Mouse (Mus musculus) midbrain, embryonic 11.5 days (tissue): ENCODE results near the gene 1700067K01Rik. TPM values are rescaled to one million over a fixed set of nuclear protein-coding genes. Genes with fewer than 3 reads are reported as not detected.
A peak's percentile ranks its signal among the peaks of the same experiment; 100 is the strongest.

Experiments used
- ATAC-seq: fragments of 200-750 bp; cut with Nextera tagmentation; 2 replicates; pipeline ENCODE4 v1.8.0; 2017; ENCODE audit warnings: moderate TSS enrichment, moderate library complexity; ENCODE audit not compliant: low FRiP score
- DNase-seq: peaks from one replicate; pipeline ENCODE4 v3.0.0; 2015; ENCODE audit warnings: low spot score; ENCODE audit errors: missing footprints
- H3K27ac ChIP-seq: fragments of 300-500 bp; sonication (generic); 2 replicates; pipeline ENCODE4 v1.5.1; 2014; ENCODE audit warnings: low read depth, low read length
- H3K27me3 ChIP-seq: fragments of 300-500 bp; sonication (generic); 2 replicates; pipeline ENCODE4 v1.6.1; 2014; ENCODE audit warnings: mild to moderate bottlenecking, low read length, moderate library complexity, mixed read lengths; ENCODE audit not compliant: control insufficient read depth, insufficient read depth
- H3K36me3 ChIP-seq: fragments of 300-500 bp; sonication (generic); 2 replicates; pipeline ENCODE4 v1.6.1; 2014; ENCODE audit warnings: mild to moderate bottlenecking, low read length, moderate library complexity, mixed read lengths; ENCODE audit not compliant: control insufficient read depth, insufficient read depth
- H3K4me1 ChIP-seq: fragments of 300-500 bp; sonication (generic); 2 replicates; pipeline ENCODE4 v1.6.1; 2014; ENCODE audit warnings: low read length; ENCODE audit not compliant: control insufficient read depth, insufficient read depth
- H3K4me2 ChIP-seq: fragments of 300-500 bp; sonication (generic); 2 replicates; pipeline ENCODE4 v1.6.1; 2014; ENCODE audit warnings: mild to moderate bottlenecking, moderate library complexity
- H3K4me3 ChIP-seq: fragments of 300-500 bp; sonication (generic); 2 replicates; pipeline ENCODE4 v1.5.1; 2014; ENCODE audit warnings: low read depth, low read length
- H3K9ac ChIP-seq: fragments of 300-500 bp; sonication (generic); 2 replicates; pipeline ENCODE4 v1.6.1; 2014; ENCODE audit warnings: low read length
- H3K9me3 ChIP-seq: fragments of 300-500 bp; sonication (generic); 2 replicates; pipeline ENCODE4 v1.6.1; 2016; ENCODE audit warnings: low read length; ENCODE audit not compliant: control insufficient read depth
- WGBS: fragments of 180-500 bp; shearing (Covaris S2); extraction: QIAGEN DNeasy Blood & Tissue Kit; methylation state at CpG from one replicate; pipeline ENCODE4 v1.1.7; 2014; 5-methylcytosine and 5-hydroxymethylcytosine counted together
- polyA plus RNA-seq: library from polyadenylated mRNA; unstranded; fragments of >200 nt; fragmentation: Nextera tagmentation; extraction: Ambion mirVana; gene quantifications from 2 replicates; pipeline ENCODE4 v1.2.1, GENCODE M21; 2014

Gene 1700067K01Rik
- polyA plus RNA-seq, 1 experiment from 2014 or later = 0.56 TPM

DNA sequence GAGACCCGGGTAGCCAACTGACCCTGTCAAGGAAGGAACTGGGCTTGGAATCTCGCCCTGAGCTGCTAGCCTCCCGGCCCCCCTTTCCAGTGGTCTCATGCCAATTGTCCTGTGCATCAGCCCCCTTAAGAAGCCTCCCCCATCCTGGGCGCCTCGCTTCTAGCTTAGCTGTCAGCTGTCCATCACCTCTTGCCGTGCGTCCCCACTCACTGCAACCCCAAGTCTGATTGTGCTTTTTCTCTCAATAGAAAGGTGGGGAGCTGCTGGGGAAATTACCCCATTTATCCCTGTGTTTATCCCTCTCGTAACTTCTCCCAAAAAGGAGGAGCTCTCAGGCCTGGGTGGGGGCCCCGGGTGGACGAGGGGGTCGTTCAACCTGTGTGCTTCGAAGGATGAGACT, 5.3 kb upstream of the 1700067K01Rik start:
- Histone ChIP-seq H3K27me3 (peaks cover 16% of the 10 kb centered on the region), H3K36me3 (peaks cover 12% of the 10 kb centered on the region), H3K4me2 (peak overlapping the region; percentile 83), H3K9me3 (no peaks in the 10 kb centered on the region), H3K4me1 (peaks cover 14% of the 10 kb centered on the region), H3K27ac (no peak overlapping the region), H3K4me3 (no peak overlapping the region), H3K9ac (no peak overlapping the region; the same call in 1 of the 2 replicates)
- ATAC-seq = no peak; the same call in 1 of the 2 replicates
- WGBS = 10% methylated on average over 12 of the region's 12 CpGs
- DNase-seq = no peak

DNA sequence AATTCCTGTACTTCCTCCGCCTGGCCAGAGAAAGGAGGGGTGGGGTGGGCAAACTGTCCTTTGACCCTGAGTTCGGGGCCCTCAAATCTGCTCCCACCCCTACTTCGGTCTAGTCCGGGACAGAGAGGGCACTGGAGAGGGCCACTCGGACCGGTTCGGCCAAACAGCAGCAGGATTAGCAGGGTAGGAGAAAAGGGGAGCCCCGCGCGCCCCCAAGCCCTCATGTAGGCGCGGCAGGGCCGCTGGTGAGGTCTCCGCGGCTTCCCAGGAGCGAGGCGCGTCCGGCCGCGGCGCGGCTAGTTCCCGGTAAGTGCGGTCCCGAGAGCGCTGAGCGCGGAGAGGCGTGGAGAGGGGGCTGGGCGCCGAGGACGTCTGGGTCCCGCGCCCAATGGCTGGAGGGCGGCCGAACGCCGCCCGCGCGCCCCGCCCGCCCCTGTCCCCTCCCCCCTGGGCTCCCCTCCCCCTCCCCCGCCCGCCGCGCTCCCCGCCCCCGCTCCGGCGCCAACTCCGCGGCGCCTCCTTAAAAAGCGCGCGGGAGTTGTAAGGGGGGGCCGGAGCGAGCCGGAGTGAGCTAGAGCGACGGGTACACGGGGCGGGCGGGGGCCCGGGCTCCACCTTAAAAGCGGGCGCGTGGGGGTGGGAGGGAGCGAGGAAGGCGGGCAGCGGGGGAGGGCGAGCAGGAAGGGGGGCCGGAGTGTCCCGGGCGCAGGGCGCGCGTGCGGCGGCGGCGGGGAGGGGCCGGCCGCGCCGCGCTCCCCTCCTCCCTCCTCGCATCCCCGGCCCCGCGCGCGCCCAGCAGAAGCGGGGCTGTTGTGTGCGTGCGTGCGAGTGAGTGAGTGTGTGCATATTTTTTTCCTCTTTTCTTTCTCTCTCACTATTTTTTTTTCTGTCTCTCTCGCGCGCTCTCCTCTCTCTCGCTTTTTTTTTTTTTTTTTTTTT, 4.5 kb upstream of the 1700067K01Rik start:
- Histone ChIP-seq H3K9me3 (no peaks in the 10 kb centered on the region), H3K36me3 (peaks cover 6% of the 10 kb centered on the region; the same call in 1 of the 2 replicates), H3K4me3 (peak overlapping the region; percentile 80), H3K27ac (peak overlapping the region; percentile 94), H3K9ac (peak overlapping the region; percentile 87), H3K27me3 (peaks cover 24% of the 10 kb centered on the region), H3K4me2 (peak overlapping the region; percentile 83), H3K4me1 (peaks cover 17% of the 10 kb centered on the region)
- WGBS = 0% methylated on average over 48 of the region's 103 CpGs
- ATAC-seq = peak; percentile 83
- peak; percentile 98 for DNase-seq

DNA sequence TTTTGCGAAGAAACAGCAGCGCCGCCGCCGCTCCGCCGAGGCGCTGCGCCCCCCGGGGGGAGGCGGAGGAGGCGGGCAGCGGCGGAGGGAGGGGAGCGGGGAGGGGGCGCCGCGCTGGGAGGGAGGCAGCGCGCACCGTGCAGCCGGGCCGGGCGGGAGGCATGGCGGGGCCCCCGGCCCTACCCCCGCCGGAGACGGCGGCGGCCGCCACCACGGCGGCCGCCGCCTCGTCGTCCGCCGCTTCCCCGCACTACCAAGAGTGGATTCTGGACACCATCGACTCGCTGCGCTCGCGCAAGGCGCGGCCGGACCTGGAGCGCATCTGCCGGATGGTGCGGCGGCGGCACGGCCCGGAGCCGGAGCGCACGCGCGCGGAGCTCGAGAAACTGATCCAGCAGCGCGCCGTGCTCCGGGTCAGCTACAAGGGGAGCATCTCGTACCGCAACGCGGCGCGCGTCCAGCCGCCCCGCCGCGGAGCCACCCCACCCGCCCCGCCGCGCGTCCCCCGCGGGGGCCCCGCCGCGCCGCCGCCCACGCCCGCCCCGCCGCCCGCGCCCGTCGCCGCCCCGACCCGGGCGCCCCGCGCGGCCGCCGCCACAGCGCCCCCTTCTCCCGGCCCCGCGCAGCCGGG, 3.7 kb upstream of the 1700067K01Rik start, which contains the start of gene Samd1:
Gene Samd1, plus strand, starts transcription at position 162 of the 631 bp plus-strand sequence.
- H3K27me3 ChIP-seq = peaks cover 25% of the 10 kb centered on the region
- H3K4me2 ChIP-seq = peak within 1 kb of the TSS; percentile 83
- H3K9me3 ChIP-seq = no peaks in the 10 kb centered on the region
- peaks cover 17% of the 10 kb centered on the region for H3K4me1 ChIP-seq
- under 1% methylated on average over 74 of the region's 112 CpGs for WGBS
- DNase-seq (peak; percentile 94), ATAC-seq (peak; percentile 19; the same call in 1 of the 2 replicates)
- H3K27ac ChIP-seq = peak within 1 kb of the TSS; percentile 94
- H3K36me3 ChIP-seq = peaks cover 6% of the 10 kb centered on the region; the same call in 1 of the 2 replicates
- H3K4me3 ChIP-seq = peak within 1 kb of the TSS; percentile 80
- H3K9ac ChIP-seq = peak within 1 kb of the TSS; percentile 87

DNA sequence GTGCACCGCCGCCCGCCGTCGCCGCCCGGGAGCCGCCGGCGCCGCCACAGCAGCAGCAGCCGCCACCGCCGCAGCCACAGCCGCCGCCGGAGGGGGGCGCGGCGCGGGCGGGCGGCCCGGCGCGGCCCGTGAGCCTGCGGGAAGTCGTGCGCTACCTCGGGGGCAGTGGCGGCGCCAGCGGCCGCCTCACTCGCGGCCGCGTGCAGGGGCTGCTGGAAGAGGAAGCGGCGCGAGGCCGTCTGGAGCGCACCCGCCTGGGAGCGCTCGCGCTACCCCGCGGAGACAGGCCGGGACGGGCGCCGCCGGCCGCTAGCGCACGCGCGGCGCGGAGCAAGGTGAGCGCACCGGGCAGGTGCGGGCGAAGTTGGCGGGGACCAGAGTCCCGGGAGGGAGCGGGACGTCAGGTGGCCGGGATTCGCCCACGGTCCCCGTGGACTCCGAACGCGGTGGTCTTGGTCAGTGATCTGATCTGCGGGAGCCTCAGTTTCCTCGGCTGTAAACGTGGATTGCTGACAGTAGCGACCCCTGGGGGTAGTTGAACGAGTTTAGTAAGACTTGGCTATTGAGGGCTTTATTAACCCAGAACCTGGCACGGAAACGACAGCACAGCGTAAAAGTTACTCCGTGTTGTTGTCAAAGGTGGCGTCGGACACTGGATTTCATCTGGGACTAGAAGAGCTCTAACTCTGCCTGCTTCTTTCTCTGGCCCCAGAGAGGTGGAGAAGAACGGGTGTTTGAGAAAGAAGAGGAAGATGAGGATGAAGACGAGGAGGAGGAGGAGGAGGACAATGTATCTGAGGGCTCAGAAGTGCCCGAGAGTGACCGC, 2.9 kb upstream of the 1700067K01Rik start:
- Histone ChIP-seq H3K4me2 (peak overlapping the region; percentile 83), H3K4me1 (peaks cover 17% of the 10 kb centered on the region), H3K36me3 (peaks cover 6% of the 10 kb centered on the region; the same call in 1 of the 2 replicates), H3K4me3 (peak overlapping the region; percentile 80), H3K27me3 (peaks cover 28% of the 10 kb centered on the region), H3K27ac (peak overlapping the region; percentile 41), H3K9me3 (no peaks in the 10 kb centered on the region), H3K9ac (peak overlapping the region; percentile 76)
- DNase-seq (peak; percentile 97), ATAC-seq (peak; percentile 33)
- whole genome bisulfite sequencing = under 1% methylated on average over 79 of the region's 92 CpGs

DNA sequence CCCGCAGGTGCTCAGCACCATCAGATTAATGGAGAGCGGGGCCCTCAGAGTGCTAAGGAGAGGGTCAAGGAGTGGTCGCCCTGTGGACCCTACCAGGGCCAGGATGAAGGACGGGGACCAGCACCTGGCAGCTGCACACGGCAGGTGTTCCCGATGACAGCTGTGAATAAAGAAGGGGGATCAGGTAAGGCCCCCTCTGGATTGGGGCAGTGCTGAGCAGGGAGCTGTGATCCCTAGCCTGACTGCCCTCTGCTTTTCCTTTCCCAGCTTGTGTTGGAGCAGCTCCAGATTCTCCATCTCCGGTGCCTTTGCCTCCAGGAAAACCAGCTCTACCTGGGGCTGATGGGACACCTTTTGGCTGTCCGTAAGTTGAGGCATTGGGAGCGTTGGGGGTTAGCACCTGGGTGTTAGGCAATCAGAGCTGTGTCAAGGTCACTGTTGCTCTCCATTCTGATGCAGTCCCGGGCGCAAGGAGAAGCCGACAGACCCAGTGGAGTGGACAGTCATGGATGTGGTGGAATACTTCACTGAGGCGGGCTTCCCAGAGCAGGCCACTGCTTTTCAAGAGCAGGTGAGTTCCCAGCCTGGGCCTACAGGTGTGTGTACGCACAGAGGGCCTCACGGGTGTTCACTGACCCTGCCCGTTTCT, 2.1 kb upstream of the 1700067K01Rik start:
- Histone ChIP-seq H3K4me1 (peaks cover 19% of the 10 kb centered on the region), H3K27me3 (peaks cover 28% of the 10 kb centered on the region), H3K27ac (no peak overlapping the region), H3K4me3 (peak overlapping the region; percentile 80), H3K9me3 (no peaks in the 10 kb centered on the region), H3K36me3 (peaks cover 6% of the 10 kb centered on the region; the same call in 1 of the 2 replicates), H3K9ac (peak overlapping the region; percentile 76), H3K4me2 (peak overlapping the region; percentile 83)
- WGBS = 67% methylated on average over 16 of the region's 16 CpGs
- DNase-seq (peak; percentile 86), ATAC-seq (no peak)

DNA sequence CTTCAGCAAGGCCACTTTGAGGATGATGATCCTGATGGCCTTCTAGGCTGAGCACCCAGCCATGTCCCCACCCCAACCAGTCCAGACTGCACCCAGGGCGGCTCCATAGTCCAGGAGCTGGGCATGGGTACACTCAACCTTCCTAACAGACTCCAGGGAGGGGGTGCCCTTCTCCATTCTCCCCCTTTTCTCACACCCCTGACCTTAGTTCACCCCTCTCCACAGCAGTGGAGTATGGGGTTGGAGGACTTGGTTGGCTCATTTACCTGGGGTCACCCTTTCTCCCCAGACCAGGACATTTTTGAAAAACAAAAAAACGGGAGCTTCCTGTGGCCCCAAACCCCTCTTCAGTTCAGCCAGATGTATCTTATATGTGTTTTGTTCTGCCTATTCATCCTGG, 1.5 kb upstream of the 1700067K01Rik start:
- WGBS = 89% methylated on average over 2 of the region's 2 CpGs
- Histone ChIP-seq H3K9ac (no peak overlapping the region), H3K4me2 (no peak overlapping the region), H3K27me3 (peaks cover 28% of the 10 kb centered on the region), H3K36me3 (peaks cover 5% of the 10 kb centered on the region; the same call in 1 of the 2 replicates), H3K4me1 (peaks cover 22% of the 10 kb centered on the region), H3K27ac (no peak overlapping the region), H3K9me3 (no peaks in the 10 kb centered on the region), H3K4me3 (no peak overlapping the region; the same call in 1 of the 2 replicates)
- DNase-seq (no peak), ATAC-seq (no peak)

DNA sequence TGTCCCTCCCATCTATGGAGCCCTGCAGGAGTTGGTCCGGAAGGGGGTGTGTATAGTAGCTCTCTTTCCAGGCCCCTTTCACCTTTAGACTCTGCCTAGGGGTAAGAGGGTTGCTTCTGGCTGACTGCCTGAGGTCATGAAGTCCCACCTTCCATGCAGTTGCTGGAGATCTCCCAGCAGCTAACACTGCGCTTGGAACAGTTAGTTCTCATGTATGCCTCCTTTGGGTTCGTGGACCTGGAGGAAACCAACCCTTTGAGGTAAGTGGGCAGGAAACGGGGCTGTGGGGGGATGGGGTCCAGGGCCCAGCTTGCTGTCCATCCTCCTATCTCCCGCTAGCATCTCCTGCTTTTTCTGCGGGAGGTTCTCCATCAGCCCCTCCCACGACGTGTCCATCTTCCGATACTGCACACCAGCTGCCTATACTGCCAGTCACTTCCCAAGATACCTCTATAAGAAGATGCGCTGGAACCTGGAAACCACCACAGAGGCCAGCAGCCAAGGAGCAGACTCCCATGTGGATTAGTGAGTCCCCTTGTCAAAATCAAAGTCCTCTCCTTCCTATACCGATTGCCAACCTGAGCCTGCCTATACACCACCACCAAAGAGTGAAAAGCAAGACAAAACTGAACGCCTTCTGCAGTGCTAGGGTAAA, 1.8 kb downstream of the 1700067K01Rik start:
- no peak for DNase-seq
- ATAC-seq = no peak
- Histone ChIP-seq H3K27me3 (peaks cover 28% of the 10 kb centered on the region), H3K9me3 (no peaks in the 10 kb centered on the region), H3K36me3 (peaks cover 4% of the 10 kb centered on the region; the same call in 1 of the 2 replicates), H3K9ac (no peak overlapping the region), H3K27ac (no peak overlapping the region), H3K4me2 (no peak overlapping the region), H3K4me3 (no peak overlapping the region), H3K4me1 (peaks cover 22% of the 10 kb centered on the region)
- WGBS = 55% methylated on average over 12 of the region's 12 CpGs
